ENCODE assay signal across 28 mouse cellular contexts in genomic region chr10:23708261-23708660, GRCm38 (mm10).
"Had no signal": no experiment of that assay in that cellular context is flagged by ENCODE, and none has a peak within 500 bp of the region (broad histone marks: within the 10 kb centered on the region; RNA-seq: fewer than 3 reads in every experiment).

No protein-coding gene starts in this region.

- H3K27me3 ChIP-seq: embryonic facial prominence, embryonic 12.5 days; embryonic facial prominence, embryonic 15.5 days; forebrain, embryonic 12.5 days; forebrain, embryonic 13.5 days; forebrain, embryonic 15.5 days had no signal

- DNase-seq: cerebellum, adult 2 months; cerebellum, adult 8-10 months; cerebellum, adult 9-10 months; cerebellum, adult 9-11 months; cerebellum, postnatal 10 days; cerebellum, postnatal 14 days; cerebellum, postnatal 25 days; cerebellum, postnatal 36 days; embryo, embryonic 11 days; forebrain, postnatal 0 days; gastrocnemius, adult 2 months; gastrocnemius, postnatal 10 days; gastrocnemius, postnatal 14 days; gastrocnemius, postnatal 25 days; gastrocnemius, postnatal 36 days; heart, adult 18-20 months; heart, adult 2 months had no signal

- H3K4me1 ChIP-seq: forebrain, embryonic 13.5 days; heart, embryonic 10.5 days had no signal

- H3K4me2 ChIP-seq: embryonic facial prominence, embryonic 12.5 days; embryonic facial prominence, embryonic 15.5 days; forebrain, embryonic 12.5 days; forebrain, embryonic 13.5 days; forebrain, embryonic 15.5 days; heart, embryonic 11.5 days had no signal

- H3K9ac ChIP-seq: embryonic facial prominence, embryonic 12.5 days; embryonic facial prominence, embryonic 15.5 days; forebrain, embryonic 12.5 days; forebrain, embryonic 13.5 days; forebrain, embryonic 15.5 days; forebrain, postnatal 0 days had no signal

- H3K36me3 ChIP-seq: embryonic facial prominence, embryonic 12.5 days; embryonic facial prominence, embryonic 15.5 days; forebrain, embryonic 10.5 days; forebrain, embryonic 12.5 days; forebrain, embryonic 15.5 days; heart, embryonic 10.5 days had no signal

- H3K27ac ChIP-seq: embryonic facial prominence, embryonic 12.5 days; embryonic facial prominence, embryonic 15.5 days; forebrain, embryonic 10.5 days; forebrain, embryonic 12.5 days; forebrain, embryonic 13.5 days; forebrain, embryonic 15.5 days; gastrocnemius, adult 2 months; heart, adult 2 months; heart, embryonic 10.5 days had no signal

- H3K9me3 ChIP-seq: embryonic facial prominence, embryonic 12.5 days; embryonic facial prominence, embryonic 15.5 days; forebrain, embryonic 10.5 days; forebrain, embryonic 12.5 days; forebrain, embryonic 13.5 days; forebrain, embryonic 15.5 days; heart, embryonic 10.5 days had no signal

- H3K4me3 ChIP-seq: embryonic facial prominence, embryonic 12.5 days; embryonic facial prominence, embryonic 15.5 days; erythroblast, embryonic 14.5 days; forebrain, embryonic 10.5 days; forebrain, embryonic 12.5 days; forebrain, embryonic 13.5 days; forebrain, embryonic 15.5 days; gastrocnemius, adult 2 months; heart, adult 2 months; heart, embryonic 10.5 days had no signal

- ATAC-seq: forebrain, embryonic 13.5 days; forebrain, embryonic 14.5 days; forebrain, embryonic 15.5 days; forebrain, embryonic 16.5 days; forebrain, postnatal 0 days had no signal
